Mouse (Mus musculus): ENCODE results near the gene Zc3h12a. TPM values are rescaled to one million over a fixed set of nuclear protein-coding genes. Genes with fewer than 3 reads are reported as not detected.

The Zc3h12a gene
- 1 to 10 TPM; 1.0 to 8.3 TPM for polyA plus RNA-seq (2012; fragmentation: generic; extraction: Trizol)

GRCm38 (mm10) chr4:125127305-125128084 is at the start of gene Zc3h12a:
Gene Zc3h12a, minus strand, starts transcription at chr4:125127840.

GRCm38 (mm10) chr4:125084403-125085345 is 43.0 kb downstream of the Zc3h12a start, which contains the start of gene Meaf6:
Gene Meaf6, plus strand, starts transcription at chr4:125085134.

Other genes starting within 250 kb of the Zc3h12a start
- not detected for gene Epha10, start 246.9 kb downstream of the Zc3h12a start, polyA plus RNA-seq (2012; fragmentation: generic; extraction: Trizol)
- 1 to 10 TPM in 1 of 2 experiments, under 1 TPM in 1; 0.81 to 6.4 TPM for gene 9930104L06Rik, start 190.8 kb downstream of the Zc3h12a start, polyA plus RNA-seq (2012; fragmentation: generic; extraction: Trizol)
- 10 to 100 TPM; 48.3 to 77.0 TPM for gene Cdca8, start 188.5 kb downstream of the Zc3h12a start, polyA plus RNA-seq (2012; fragmentation: generic; extraction: Trizol)
- gene Rspo1, start 141.4 kb downstream of the Zc3h12a start, polyA plus RNA-seq (2012; fragmentation: generic; extraction: Trizol), result under 1 TPM in 1 of 2 experiments, not detected in 1; 0.05 TPM
- 10 to 100 TPM in 1 of 2 experiments, 1 to 10 TPM in 1; 3.8 to 21.1 TPM for gene Gnl2, start 111.3 kb downstream of the Zc3h12a start, polyA plus RNA-seq (2012; fragmentation: generic; extraction: Trizol)
- gene Dnali1, start 62.1 kb downstream of the Zc3h12a start, polyA plus RNA-seq (2012; fragmentation: generic; extraction: Trizol), result under 1 TPM in 1 of 2 experiments, not detected in 1; 0.09 TPM
- gene Snip1, start 61.2 kb downstream of the Zc3h12a start, polyA plus RNA-seq (2012; fragmentation: generic; extraction: Trizol), result 10 to 100 TPM in 1 of 2 experiments, 1 to 10 TPM in 1; 5.5 to 12.8 TPM
- 10 to 100 TPM; 26.0 to 29.2 TPM for gene Meaf6, start 42.7 kb downstream of the Zc3h12a start, polyA plus RNA-seq (2012; fragmentation: generic; extraction: Trizol)

All from C3H10T1/2 (cell line).